Comparison of ENCODE assay signal across 8 mouse cellular contexts in the genomic region with DNA sequence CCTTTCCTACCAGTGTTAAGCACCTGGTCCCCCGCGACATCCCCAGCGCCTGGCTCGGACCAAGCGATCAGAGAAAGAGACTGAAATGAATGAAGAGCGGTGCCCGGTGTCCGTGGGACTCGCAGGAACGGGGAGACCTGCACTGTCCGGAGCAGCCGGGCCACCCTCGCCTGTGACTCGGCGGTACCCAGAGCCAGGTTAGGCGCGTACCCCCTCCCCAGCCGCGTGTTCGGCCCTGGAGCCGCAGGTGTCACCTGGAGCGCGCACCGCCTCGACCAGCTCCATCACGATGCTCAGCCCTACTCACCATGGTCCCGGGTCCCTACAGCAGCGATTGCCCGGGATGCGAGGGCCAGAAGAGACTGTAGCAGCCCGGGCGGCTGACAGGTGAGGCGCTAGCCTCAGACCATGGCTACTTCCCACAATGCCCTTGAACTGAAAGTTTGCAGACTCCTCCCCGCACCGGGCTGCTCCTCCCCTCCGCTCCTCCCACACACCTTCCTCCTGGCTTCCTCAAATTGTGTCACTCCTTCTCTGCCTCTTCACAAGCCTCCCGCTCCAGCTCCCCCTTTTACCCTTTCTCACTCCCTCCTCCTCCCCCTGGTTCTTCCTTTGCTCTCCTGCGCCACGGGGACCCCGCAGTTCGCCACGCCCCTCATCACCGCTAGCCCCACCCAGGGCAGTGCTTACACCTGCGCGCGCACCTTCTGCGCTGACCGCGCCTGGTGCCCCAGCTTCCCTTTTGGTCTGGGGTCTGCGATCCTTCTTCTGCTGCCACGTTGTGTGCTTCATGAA. TPM values are rescaled to one million over a fixed set of nuclear protein-coding genes. Genes with fewer than 3 reads are reported as not detected.
DNase-seq lines count a peak whose midpoint lies in the region; ATAC-seq and TF ChIP-seq lines count a peak whose summit lies in the region.

TSS of gene Ap1s3 (minus strand) at position 430 of the 795 bp plus-strand sequence.

- peaks cover 32% of the 10 kb centered on the region for H3K27me3 ChIP-seq in embryonic facial prominence, embryonic 14.5 days (replicated peaks; ENCODE audit: control insufficient read depth, insufficient read depth, low read length)

- H3K4me3 ChIP-seq in bone marrow, adult 2 months (replicated peaks; ENCODE audit: control insufficient read depth, low read depth, low read length), result peak within 1 kb of the TSS; percentile 88
- H3K4me3 ChIP-seq in embryonic facial prominence, embryonic 14.5 days (ENCODE audit: low read depth, low read length), result peak within 1 kb of the TSS; percentile 66

- TF ChIP-seq CTCF in bone marrow, adult 2 months (IDR thresholded peaks at IDR 0.05; ENCODE audit: control insufficient read depth, insufficient read depth, low read length), result no peak

- H3K36me3 ChIP-seq in embryonic facial prominence, embryonic 14.5 days (ENCODE audit: control insufficient read depth, insufficient read depth, low read length), result no peaks in the 10 kb centered on the region

- WGBS in bone marrow, adult 2 months, result under 1% methylated on average over 50 of the region's 51 CpGs
- WGBS in embryonic facial prominence, embryonic 14.5 days, result under 1% methylated on average over 40 of the region's 51 CpGs

- H3K4me1 ChIP-seq in bone marrow, adult 2 months (ENCODE audit: control insufficient read depth, insufficient read depth, low read length), result peaks cover 4% of the 10 kb centered on the region
- peaks cover 5% of the 10 kb centered on the region; the same call in 1 of the 2 replicates for H3K4me1 ChIP-seq in embryonic facial prominence, embryonic 14.5 days (ENCODE audit: control insufficient read depth, insufficient read depth, low read length)

- DNase-seq in CD8-positive naive resting alpha-beta T cell, adult 2 months (ENCODE audit: low read depth in 2 of 2, low spot score in 2 of 2), result peak; percentile 58 to 68
- DNase-seq in embryonic facial prominence, embryonic 14.5 days (ENCODE audit: low spot score), result peak; percentile 74
- peak; percentile 10 to 26 for DNase-seq in layer of hippocampus, postnatal 10 days (ENCODE audit: low spot score in 2 of 2)
- DNase-seq in lung, postnatal 25 days (ENCODE audit: low spot score), result peak; percentile 78
- DNase-seq in ovary, postnatal 36 days (ENCODE audit: low spot score), result peak; percentile 47
- peak; percentile 86 for DNase-seq in thymus, postnatal 14 days

- peak; percentile 94 for ATAC-seq in embryonic facial prominence, embryonic 14.5 days (ENCODE audit: low read depth)
- peak; percentile 90 to 94 for ATAC-seq in hematopoietic stem cell, adult 5-6 weeks (replicated peaks in 1 of 2; ENCODE audit: insufficient read depth in 1 of 2, low FRiP score in 2 of 2, low TSS enrichment in 1 of 2, low read depth in 1 of 2, poor library complexity in 2 of 2, severe bottlenecking in 2 of 2)

- H3K9ac ChIP-seq in embryonic facial prominence, embryonic 14.5 days (ENCODE audit: low read depth, low read length), result peak within 1 kb of the TSS; percentile 66

- TF ChIP-seq POLR2A in bone marrow, adult 2 months (IDR thresholded peaks at IDR 0.05; ENCODE audit: borderline replicate concordance, control insufficient read depth, low read depth, low read length), result peak; percentile 26; the same call in 1 of the 2 replicates

- H3K27ac ChIP-seq in bone marrow, adult 2 months (ENCODE audit: control insufficient read depth, insufficient read depth, low read depth, low read length, poor library complexity), result peak within 1 kb of the TSS; percentile 62
- no peak within 1 kb of the TSS for H3K27ac ChIP-seq in embryonic facial prominence, embryonic 14.5 days (replicated peaks; ENCODE audit: low read depth, low read length)

- no peaks in the 10 kb centered on the region for H3K9me3 ChIP-seq in embryonic facial prominence, embryonic 14.5 days (ENCODE audit: control insufficient read depth, low read length)

- peak within 1 kb of the TSS; percentile 96 for H3K4me2 ChIP-seq in embryonic facial prominence, embryonic 14.5 days (ENCODE audit: low read depth, low read length)

RNA-seq across cellular contexts. Expression of gene Ap1s3, which starts in this region (rescaled TPM):
- 1.6 TPM in 2 replicates for polyA plus RNA-seq in bone marrow, adult 2 months (2011; ENCODE audit: insufficient read depth, insufficient read length, low replicate concordance, missing spikeins)
- 0.31 and 0.41 TPM in 2 replicates for polyA plus RNA-seq in embryonic facial prominence, embryonic 14.5 days (2014; fragmentation: Nextera tagmentation; extraction: Ambion mirVana)
- 9.7 and 30.6 TPM in 2 replicates for total RNA-seq in hematopoietic stem cell, adult 5-6 weeks (2017)
- 1 to 10 TPM; 1.7 to 2.1 TPM for total RNA-seq in layer of hippocampus, postnatal 10 days (2021)

Comparison
In these comparisons a context has a peak if more than half of its experiments do, and no peak if none do; other contexts are left out.
1. Peak in DNase-seq, ATAC-seq, H3K4me3 ChIP-seq, H3K9ac ChIP-seq and H3K4me2 ChIP-seq in embryonic facial prominence, embryonic 14.5 days; RNA of the gene not detected or under 1 TPM.
2. DNase-seq: peak in every context shown above with its lines; median percentile 86 in thymus, postnatal 14 days; 78 in lung, postnatal 25 days; 74 in embryonic facial prominence, embryonic 14.5 days; 63 in CD8-positive naive resting alpha-beta T cell, adult 2 months; 47 in ovary, postnatal 36 days; 18 in layer of hippocampus, postnatal 10 days.